Mouse (Mus musculus) right cerebral cortex, postnatal 4 days (tissue): ENCODE results near the gene Dnajc8.
"Not testable (repeated sequence)": the region's sequence is repeated elsewhere in the genome, so short reads cannot be mapped to it uniquely, and the experiment has no call there.

Experiments
- DNase-seq: peaks from one replicate; pipeline ENCODE4 v3.0.0-alpha.2; 2022

The Dnajc8 gene

DNA sequence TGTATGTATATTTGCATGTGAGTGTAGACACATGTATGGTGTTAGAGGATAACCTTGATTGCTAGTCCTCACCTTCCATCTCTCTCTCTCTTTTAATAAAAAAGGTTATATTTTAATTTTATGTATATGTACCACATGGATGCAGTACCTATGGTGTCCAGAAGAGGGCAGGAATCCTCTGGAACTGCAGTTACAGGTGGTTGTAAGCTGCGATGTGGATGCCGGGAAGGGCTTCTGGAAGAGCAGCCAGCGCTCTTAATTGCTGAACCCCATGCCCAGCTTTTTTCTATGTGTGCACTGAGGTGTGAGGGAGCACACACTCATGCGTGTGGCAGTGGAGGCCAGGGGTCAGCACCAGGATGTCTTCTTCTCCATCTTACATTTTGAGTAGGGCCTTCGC lies 33.8 kb downstream of the Dnajc8 start:
- no peak for DNase-seq

DNA sequence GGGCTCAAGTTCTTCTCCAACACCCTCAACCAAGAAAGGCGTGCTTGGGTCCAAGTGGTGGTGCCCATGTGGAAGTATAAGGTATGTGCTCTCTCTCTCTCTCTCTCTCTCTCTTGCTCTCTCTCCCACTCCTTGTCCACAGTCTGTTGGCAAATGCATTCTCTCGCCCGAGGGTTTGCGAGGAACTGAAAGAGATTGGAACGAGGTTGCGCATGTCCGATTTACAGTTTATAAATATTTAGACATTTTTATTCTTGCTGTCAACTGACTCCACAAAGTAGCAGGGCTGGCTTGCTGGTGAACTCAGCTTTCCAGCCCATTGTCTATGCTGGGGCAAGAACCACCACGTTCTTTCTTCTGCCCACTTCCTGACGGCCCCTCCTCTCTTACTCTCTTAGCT lies 35.8 kb downstream of the Dnajc8 start:
- DNase-seq = no peak

DNA sequence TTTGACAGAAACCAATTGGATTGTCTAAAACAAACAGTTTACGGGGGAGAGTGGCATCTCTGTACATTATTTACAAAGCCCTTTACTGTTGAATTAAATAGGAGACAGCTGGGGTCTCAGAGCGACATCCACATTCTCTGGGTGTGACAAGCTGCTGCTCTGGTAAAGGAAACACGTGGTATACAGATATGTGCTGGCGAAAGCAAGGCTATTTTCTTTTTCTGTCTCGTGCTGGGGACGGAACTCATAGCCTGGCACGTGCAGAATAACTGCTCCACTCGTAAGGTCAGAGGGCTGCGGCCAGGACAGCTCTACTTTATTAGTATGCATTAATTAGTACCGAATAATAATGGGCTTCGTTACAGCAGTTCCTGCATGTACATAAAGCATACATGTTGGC lies 38.0 kb downstream of the Dnajc8 start:
- DNase-seq = no peak

DNA sequence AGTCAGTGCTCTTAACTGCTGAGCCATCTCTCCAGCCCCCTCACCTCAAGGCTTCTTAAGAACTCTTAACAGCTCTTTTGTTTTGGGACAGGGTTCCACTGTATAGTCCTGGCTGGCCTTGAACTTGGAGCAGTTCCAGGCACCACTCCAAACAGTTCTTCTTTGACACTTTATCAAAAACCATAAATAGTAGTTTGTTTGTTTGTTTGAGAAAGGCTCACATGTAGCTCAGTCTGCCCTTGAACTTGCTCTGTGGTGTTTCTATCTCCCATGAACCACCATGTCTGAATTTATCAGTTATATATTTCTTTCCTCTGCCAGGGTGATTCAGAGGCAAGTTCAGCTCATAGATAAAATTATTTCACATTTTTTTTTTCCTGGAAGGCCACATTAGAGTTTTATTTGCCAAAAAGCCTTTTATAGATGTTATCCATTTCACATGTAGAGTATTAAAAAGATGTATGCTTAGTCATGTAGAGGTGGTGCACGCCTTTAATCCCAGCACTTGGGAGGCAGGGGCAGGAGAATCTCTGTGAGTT lies 39.5 kb downstream of the Dnajc8 start:
- DNase-seq = no peak

DNA sequence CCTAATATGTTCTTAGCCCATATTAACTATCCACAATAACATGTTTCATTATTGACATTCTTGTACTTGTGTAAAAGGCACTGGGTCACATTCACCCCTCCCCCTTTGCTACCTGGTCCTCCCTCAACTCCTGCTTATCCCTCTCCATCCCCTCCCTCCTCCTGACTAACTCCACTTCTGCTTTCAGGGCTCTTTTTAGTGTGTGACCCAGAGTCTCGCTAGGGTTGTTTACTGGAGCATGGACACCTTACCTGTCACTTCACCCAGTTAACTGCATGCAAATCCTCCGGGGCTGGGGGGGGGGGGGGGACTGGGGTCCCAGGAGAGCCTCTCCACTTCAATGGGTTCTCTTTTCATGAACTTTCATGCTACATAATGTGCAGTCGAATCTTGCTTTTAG lies 48.4 kb downstream of the Dnajc8 start:
- no peak for DNase-seq

DNA sequence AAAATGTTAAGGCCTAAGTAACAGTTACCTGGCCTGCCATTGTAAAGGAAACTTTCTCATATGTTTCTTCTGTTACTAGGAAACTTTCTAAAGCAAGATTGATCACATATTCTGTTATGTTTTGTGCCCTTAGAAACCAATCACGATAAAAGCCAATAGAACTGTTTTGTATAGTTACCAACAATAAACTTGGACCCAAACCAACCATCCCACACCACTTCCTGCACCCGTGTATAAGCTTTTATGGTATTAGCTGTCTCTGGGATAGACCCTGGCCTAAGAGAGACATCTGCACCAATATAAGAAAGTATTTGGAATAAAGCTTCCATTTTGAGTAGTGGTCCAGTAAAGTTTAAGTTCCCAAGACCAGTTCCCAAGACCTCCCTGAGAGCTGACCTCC lies 49.6 kb downstream of the Dnajc8 start:
- no peak for DNase-seq

DNA sequence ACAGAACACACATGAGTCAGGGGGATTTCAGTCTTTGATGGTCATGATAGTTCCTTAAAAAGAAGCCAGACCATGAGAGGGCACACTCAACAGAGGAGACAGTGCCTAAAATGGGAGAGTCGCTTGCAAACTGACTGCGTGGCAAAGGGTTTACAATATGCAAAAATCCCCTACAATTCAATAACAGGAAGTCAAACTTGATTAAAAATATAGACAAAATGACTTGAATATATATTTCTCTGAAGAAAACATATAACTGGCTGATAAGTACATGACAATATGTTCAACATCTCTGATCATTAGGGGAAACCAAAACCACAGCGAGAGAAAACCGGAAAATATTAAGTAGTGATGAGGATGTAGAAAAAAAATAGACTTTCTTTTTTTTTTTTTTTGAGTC lies 50.9 kb downstream of the Dnajc8 start:
- no peak for DNase-seq

DNA sequence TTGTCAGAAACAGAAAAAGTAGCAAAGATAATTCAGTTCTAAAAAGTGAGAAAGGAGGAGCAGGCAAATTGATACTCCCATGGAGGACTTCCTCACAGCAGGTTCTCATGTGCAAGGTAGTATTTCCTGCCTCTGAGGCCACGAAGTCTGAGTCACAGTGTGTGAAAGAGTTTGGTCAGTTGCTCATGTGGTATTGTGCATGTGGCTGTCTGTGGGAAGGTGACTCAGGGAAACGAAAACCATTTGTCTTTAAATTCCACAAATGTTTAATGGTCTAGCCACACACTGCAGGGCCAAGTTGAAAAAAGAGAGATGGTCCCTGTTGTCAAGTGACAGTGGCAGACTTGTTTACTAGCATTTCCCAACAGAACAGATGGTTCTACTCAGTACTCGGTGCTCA lies 53.2 kb downstream of the Dnajc8 start:
- no peak for DNase-seq

DNA sequence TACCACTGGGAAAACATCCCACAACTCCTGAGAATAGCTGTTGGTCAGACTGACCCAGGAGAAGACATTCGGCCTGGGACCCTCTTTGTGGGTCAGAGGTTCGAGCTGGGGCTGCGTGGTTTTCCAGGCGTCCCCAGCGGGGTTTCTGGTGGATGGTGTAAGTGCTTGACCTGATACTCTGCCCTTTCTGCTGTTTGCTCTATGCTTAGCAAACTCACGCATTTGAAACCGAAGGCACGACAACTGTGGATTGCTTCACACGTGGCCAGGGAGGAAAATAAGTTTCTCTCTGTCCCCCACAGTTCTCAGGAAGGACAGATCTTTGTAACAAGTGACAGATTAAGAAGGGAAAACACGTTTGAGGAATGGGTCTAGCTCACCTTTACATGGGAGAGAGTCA lies 55.3 kb downstream of the Dnajc8 start:
- no peak for DNase-seq

DNA sequence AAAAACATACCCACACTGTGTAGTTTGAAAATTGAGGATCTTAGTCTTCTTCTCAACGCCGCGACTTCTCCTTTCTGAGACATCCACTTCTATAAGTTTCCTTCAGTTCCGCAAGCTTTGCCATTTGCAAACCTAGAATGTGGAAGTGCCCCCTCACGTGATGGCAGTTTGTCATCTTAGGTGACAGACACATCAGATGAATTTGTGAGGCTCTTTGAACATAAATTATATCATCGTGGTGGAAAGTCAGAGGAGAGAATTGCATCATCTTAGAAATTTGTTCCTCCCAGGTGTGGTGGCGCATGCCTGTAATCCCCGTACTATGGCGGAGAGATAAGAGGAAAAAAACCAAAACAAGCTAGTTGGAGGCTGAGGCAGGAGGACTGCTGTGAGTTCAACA lies 57.6 kb downstream of the Dnajc8 start:
- no peak for DNase-seq

DNA sequence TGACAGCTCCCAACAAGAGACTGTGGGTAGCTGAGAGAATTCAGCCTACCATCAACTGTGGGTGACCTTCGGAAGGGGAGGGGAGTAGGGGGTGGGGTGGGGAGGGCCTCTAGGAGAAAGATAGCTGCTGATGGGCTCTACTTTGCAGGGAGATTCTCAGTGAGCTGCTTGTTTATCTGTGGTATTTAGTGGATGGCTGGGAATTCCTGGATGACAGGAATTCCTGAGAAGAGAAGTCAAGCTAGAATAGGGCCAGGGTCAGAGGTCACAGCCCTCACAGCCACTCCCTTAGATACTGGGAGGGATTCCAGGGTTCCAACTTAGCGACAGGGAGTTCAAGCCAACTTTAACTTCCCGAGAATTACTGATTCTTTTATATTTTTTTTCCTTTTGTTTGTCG lies 58.8 kb downstream of the Dnajc8 start:
- DNase-seq = no peak

DNA sequence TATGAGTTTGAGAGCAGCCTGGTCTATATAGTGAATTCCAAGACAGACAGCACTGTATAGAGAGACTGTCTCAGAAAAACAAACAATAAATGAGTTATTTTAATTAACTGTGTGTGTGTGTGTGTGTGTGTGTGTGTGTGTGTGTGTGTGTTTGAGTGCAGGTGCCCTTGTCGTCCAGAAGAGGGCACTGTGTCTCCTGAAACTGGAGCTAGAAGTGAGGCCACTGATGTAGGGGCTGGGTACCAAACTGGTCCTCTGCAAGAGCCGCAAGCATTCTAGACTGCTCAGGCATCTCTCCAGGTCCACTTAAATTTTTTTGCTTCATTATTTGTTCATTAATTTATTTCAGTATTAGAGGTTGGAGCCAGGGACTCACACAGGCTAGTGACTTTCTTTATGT lies 63.5 kb downstream of the Dnajc8 start:
- DNase-seq = no peak

DNA sequence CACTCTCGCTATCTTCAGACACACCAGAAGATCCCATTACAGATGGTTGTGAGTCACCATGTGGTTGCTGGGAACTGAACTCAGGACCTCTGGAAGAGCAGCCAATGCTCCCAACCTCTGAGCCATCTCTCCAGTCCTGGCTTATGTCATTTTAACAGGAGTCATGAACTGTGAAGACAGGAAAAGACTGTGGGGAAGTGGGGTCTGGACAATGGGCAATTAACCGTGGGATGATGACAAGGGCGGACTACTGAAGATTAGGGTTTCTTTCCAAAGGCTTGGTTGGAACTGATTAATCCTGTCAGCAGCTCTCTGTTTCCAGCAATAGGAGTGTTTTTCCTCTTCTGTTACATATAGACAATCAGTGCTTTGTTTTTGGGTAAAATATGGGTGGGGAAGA lies 64.4 kb downstream of the Dnajc8 start:
- no peak for DNase-seq

DNA sequence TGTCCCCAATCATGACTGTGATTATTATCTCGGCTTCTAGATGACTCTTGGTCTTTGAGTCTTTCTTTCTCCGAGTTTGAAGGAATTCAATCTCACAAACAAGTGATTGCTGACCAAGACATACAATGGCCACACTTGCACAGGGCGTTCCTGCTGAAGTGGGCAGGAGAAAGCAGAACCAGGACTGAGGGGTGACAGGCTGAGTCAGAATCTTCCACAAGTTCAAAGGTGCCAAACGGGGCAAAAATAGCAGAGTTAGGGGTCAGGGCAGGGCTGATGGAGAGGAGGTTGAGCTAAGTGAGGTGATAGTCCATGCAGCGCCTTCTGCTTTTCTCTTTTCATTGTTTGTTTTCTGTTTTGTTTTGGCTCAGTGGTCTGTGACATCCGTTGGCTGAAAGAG lies 65.1 kb downstream of the Dnajc8 start:
- DNase-seq = no peak

DNA sequence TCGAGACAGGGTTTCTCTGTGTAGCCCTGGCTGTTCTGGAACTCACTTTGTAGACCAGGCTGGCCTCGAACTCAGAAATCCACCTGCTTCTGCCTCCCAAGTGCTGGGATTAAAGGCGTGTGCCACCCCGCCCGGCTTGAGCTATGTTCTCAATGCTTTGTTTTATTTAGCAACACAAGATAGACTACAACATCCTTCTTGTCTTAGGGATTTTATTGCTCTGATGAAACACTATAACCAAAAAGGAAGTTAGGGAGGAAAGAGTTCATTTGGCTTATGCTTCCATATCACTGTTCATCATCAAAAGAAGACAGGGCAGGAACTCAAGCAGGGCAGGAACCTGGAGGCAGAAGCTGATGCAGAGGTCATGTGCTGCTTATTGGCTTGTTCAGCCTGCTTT lies 65.9 kb downstream of the Dnajc8 start:
- not testable (repeated sequence) for DNase-seq
